Mouse (Mus musculus) stomach, embryonic 14.5 days (tissue): Measurements from ENCODE around the gene Rab11fip4. TPM values are rescaled to one million over a fixed set of nuclear protein-coding genes. Genes with fewer than 3 reads are reported as not detected.
A peak's percentile ranks its signal among the peaks of the same experiment; 100 is the strongest.

Experiments used
- ATAC-seq: fragments of 200-750 bp; cut with Nextera tagmentation; 2 replicates; pipeline ENCODE4 v1.8.0; 2017; ENCODE audit warnings: low read depth, moderate TSS enrichment; ENCODE audit not compliant: insufficient number of reproducible peaks, insufficient read depth, low FRiP score
- H3K27ac ChIP-seq: fragments of 300-500 bp; sonication (generic); 2 replicates; pipeline ENCODE4 v1.5.1; 2014; ENCODE audit warnings: mild to moderate bottlenecking, low read length, moderate library complexity, mixed read lengths
- H3K27me3 ChIP-seq: fragments of 300-500 bp; sonication (generic); 2 replicates; pipeline ENCODE4 v1.6.1; 2014; ENCODE audit warnings: low read length, control low read depth, mixed read lengths; ENCODE audit not compliant: control insufficient read depth, insufficient read depth
- H3K36me3 ChIP-seq: fragments of 300-500 bp; sonication (generic); 2 replicates; pipeline ENCODE4 v1.6.1; 2014; ENCODE audit warnings: mild to moderate bottlenecking, control low read depth, low read length, moderate library complexity, mixed read lengths; ENCODE audit not compliant: control insufficient read depth, insufficient read depth
- H3K4me1 ChIP-seq: fragments of 300-500 bp; sonication (generic); 2 replicates; pipeline ENCODE4 v1.6.1; 2014; ENCODE audit warnings: low read length, control low read depth, mixed read lengths; ENCODE audit not compliant: control insufficient read depth, insufficient read depth
- H3K4me2 ChIP-seq: fragments of 300-500 bp; sonication (generic); replicated peaks from 2 replicates; pipeline ENCODE4 v1.6.1; 2014; ENCODE audit warnings: low read depth, low read length, control low read depth
- H3K4me3 ChIP-seq: fragments of 300-500 bp; sonication (generic); 2 replicates; pipeline ENCODE4 v1.5.1; 2014; ENCODE audit warnings: low read depth, low read length, control low read depth
- H3K9ac ChIP-seq: fragments of 300-500 bp; sonication (generic); replicated peaks from 2 replicates; pipeline ENCODE4 v1.6.1; 2014; ENCODE audit warnings: low read depth, mild to moderate bottlenecking, control low read depth, low read length, moderate library complexity, mixed read lengths
- H3K9me3 ChIP-seq: fragments of 300-500 bp; sonication (generic); 2 replicates; pipeline ENCODE4 v1.6.1; 2016; ENCODE audit warnings: low read depth, low read length, control low read depth; ENCODE audit not compliant: control insufficient read depth
- WGBS: fragments of 180-500 bp; shearing (Covaris S2); extraction: QIAGEN DNeasy Blood & Tissue Kit; methylation state at CpG from one replicate; pipeline ENCODE4 v1.1.7; 2014; 5-methylcytosine and 5-hydroxymethylcytosine counted together
- microRNA counts: library from miRNA; unstranded; fragments of <30 nt; microRNA quantifications from one replicate; lab custom pipeline; 2016
- microRNA-seq: library from miRNA; unstranded; fragments of <30 nt; microRNA quantifications from one replicate; pipeline ENCODE4, GENCODE M21; 2016
- polyA plus RNA-seq: library from polyadenylated mRNA; unstranded; fragments of >200 nt; fragmentation: Nextera tagmentation; extraction: Ambion mirVana; gene quantifications from 2 replicates; pipeline ENCODE4 v1.2.1, GENCODE M21; 2014

Gene Rab11fip4
- polyA plus RNA-seq, 1 experiment from 2014 or later: 1.9 TPM

DNA sequence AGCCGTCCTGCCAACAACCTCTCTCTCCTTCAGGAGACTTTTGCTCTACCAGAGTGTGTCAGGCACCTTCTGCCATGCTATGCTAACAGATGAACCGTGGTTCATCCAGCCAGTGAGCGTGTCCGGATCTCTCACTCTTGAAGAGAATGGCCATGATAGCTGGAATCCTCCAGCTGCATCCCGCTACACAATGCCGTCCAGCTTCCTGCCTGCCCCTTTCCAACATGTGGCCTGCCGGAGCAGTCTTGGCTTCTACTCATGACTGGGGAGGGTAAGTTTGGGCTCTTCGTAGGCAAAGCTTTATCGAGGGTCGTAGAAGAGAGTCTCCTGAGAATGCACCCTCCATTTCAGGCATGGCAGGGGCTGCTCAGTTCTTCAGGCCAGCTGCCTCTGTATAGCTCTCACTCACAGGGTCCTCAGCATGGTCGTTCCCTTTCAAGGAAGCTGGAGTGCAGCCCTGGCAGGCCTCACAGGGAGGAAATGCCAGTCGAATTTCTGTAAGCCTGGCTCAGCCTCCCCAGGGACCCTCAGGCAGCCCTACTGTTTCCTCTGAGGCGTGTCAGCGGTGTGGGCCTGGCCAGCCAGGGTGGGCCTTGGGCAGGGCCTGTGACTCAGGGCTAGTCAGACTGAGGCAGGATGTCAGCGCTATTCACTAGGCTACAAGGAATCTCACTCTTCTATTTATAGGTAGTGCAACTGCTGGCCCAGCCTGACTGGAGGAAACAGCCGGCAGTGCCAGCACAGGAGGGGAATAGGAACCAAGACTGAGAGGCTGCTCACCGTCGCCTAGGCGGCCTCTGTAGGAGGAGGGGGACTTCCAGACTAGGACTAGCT is 147.9 kb downstream of the Rab11fip4 start:
- peak; percentile 56; the same call in 1 of the 2 replicates for ATAC-seq
- Histone ChIP-seq H3K4me1 (peaks cover 23% of the 10 kb centered on the region), H3K36me3 (no peaks in the 10 kb centered on the region), H3K9me3 (no peaks in the 10 kb centered on the region), H3K27ac (peak overlapping the region; percentile 79), H3K4me3 (no peak overlapping the region), H3K27me3 (no peaks in the 10 kb centered on the region), H3K4me2 (no peak overlapping the region), H3K9ac (no peak overlapping the region)
- 66% methylated on average over 19 of the region's 19 CpGs for WGBS

DNA sequence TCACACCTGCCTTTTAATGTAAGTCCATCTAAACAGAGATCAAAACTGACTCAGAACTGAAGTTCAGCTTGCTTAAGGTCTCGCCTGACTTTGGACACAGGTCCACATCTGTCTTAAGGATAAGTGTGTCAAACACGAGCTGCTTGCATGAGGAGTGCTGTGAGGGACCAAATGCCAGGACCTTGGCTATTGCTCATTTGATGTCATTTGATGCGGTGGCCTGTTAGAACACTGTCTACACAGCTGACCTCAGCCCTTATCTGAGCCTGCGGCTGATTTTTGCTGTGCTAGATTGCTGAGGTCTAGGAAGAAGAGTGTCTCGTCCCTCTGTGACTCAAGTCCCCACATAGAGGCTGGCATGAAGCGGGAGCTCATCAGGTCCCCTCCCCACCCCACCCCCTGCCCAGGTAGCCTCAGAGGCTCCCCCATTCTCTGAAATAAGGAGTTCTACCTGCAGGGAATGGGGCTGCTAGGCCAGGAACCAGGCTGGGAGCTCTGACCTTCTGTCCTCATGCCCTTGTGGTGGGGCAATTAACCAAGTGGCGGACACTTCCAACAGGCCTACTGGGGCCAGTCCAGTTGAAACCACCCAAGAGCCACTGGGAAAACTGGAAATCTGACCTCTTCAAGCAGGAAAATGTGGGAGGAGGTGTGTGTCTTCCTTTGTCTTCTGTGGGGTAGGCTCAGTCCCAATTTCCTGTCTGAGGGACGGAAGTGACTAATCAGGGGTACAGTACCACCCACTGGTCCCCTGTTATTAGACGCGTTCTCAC is 149.9 kb downstream of the Rab11fip4 start:
- no peak for ATAC-seq
- WGBS: 75% methylated on average over 10 of the region's 10 CpGs
- Histone ChIP-seq H3K4me2 (no peak overlapping the region), H3K36me3 (no peaks in the 10 kb centered on the region), H3K27ac (no peak overlapping the region), H3K4me3 (no peak overlapping the region), H3K9ac (no peak overlapping the region), H3K4me1 (peaks cover 23% of the 10 kb centered on the region), H3K9me3 (no peaks in the 10 kb centered on the region), H3K27me3 (no peaks in the 10 kb centered on the region)

DNA sequence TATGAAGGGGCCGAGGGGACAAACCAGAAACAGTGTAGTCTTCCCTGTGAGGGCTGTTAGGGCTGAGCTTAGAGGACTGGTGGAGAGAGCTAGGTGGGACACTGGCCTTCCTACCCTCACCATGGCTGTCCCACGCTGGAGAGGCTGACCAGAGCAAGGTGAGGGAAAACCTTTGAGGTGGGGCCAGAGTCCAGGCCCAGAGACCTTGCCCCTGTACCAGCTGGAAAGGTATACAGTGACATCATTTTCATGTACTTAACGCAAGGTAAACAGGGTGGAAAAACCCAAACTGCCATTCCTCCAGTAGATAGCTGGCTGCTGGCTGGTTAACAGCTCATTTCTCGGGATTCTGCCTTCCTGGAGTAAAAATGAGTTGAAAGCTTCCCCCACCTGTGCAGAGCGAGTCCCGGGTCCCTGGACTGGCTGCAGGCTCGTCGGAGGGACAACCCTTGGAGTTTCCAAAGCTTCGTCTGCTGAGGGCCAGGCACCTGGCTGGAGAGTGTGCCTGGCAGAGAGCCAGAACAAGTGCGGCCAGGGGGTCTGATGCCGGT is 155.6 kb downstream of the Rab11fip4 start:
- no peak overlapping the region for H3K4me3 ChIP-seq
- WGBS: 72% methylated on average over 11 of the region's 11 CpGs
- no peak overlapping the region for H3K4me2 ChIP-seq
- no peaks in the 10 kb centered on the region for H3K36me3 ChIP-seq
- H3K9ac ChIP-seq: no peak overlapping the region
- H3K27me3 ChIP-seq: no peaks in the 10 kb centered on the region
- H3K4me1 ChIP-seq: no peaks in the 10 kb centered on the region
- H3K27ac ChIP-seq: no peak overlapping the region
- peak; percentile 49; the same call in 1 of the 2 replicates for ATAC-seq
- H3K9me3 ChIP-seq: no peaks in the 10 kb centered on the region

MicroRNA genes within 50 kb of the gene (microRNA counts, 519-probe panel; counts per million panel counts)
- not detected for microRNA mmu-miR-193 (lab: Ali Mortazavi, UCI)
- microRNA mmu-miR-365 (lab: Ali Mortazavi, UCI): 4,092 counts per million, percentile 81 among the panel's probes with 10 or more counts

Small RNA genes lying within 50 kb of the gene (microRNA-seq; reads per million reads assigned to microRNA genes)
- gene Mir193a (24.7 reads per million, percentile 30 among the genes with 10 or more reads in this experiment), gene Mir365-2 (2.3 reads per million)

Other genes with a start within 250 kb of the Rab11fip4 start
- 0.56 and 0.62 TPM in 2 replicates for gene Omg, start 87.1 kb upstream of the Rab11fip4 start, polyA plus RNA-seq
- gene Evi2b, start 67.5 kb upstream of the Rab11fip4 start, polyA plus RNA-seq: 0.42 and 1.3 TPM in 2 replicates
- 1.5 and 2.2 TPM in 2 replicates for gene Evi2, start 60.6 kb upstream of the Rab11fip4 start, polyA plus RNA-seq
- gene Evi2a, start 60.6 kb upstream of the Rab11fip4 start, polyA plus RNA-seq: 4.0 and 5.6 TPM in 2 replicates